Mouse (Mus musculus) CD4-positive, CD25-positive, alpha-beta regulatory T cell, adult 4 months (primary cell): ENCODE measurements around the gene Nanog. TPM values are rescaled to one million over a fixed set of nuclear protein-coding genes. Genes with fewer than 3 reads are reported as not detected.

Experiments used
- ATAC-seq: one replicate; pipeline ENCODE4 v1.8.0; 2017
- polyA plus RNA-seq, 2 experiments: library from polyadenylated mRNA; unstranded; fragments of 100-300 nt; shearing (Covaris generic); gene quantifications; one replicate each; pipeline ENCODE4 v1.2.1; 2017

Gene Nanog
- polyA plus RNA-seq, 2 experiments from 2014 or later: 0.22 TPM; not detected in 1

DNA sequence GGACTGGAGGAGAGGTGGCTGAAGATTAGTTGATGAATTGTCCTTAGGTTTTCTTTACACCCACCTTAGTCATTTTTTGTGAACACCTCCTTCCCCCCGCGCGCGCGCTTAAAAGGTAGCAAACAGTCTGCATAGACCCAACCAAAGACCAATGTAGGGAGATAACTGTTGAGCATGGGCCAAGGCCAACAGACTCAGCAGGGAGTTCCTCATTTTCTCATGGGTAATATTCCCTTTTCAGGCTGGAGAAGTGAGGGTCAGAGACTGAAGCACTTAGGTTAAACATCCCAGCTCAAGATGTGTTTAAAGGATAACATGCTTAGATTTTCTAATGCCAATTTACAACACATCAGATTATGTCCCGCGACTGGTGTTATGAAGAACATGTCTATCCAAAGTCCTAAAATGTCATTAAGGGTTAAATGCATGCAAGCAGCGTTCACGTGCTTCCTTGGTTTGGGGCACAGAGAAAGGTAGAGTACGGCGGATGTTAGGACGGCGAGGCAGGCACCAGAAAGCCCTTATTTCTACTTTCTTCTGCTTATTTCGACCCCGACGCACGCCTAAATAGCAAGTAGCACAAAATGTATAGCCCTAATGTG lies 56.7 kb downstream of the Nanog start:
- ATAC-seq: peak; percentile 50

Other genes starting within 250 kb of the Nanog start
- under 1 TPM in 1 of 2 experiments, not detected in 1; 0.17 TPM for gene Rimklb, start 208.7 kb upstream of the Nanog start, polyA plus RNA-seq
- not detected for gene Mfap5, start 201.6 kb upstream of the Nanog start, polyA plus RNA-seq
- gene Aicda, start 153.7 kb upstream of the Nanog start, polyA plus RNA-seq: 1 to 10 TPM in 1 of 2 experiments, under 1 TPM in 1; 0.66 to 1.6 TPM
- gene Apobec1, start 105.0 kb upstream of the Nanog start, polyA plus RNA-seq: 10 to 100 TPM; 24.3 to 35.4 TPM
- not detected for gene Gdf3, start 97.4 kb upstream of the Nanog start, polyA plus RNA-seq
- not detected for gene Dppa3, start 81.1 kb upstream of the Nanog start, polyA plus RNA-seq
- 100 to 1,000 TPM; 103 to 138 TPM for gene Slc2a3, start 94.2 kb downstream of the Nanog start, polyA plus RNA-seq
- gene Foxj2, start 112.4 kb downstream of the Nanog start, polyA plus RNA-seq: 1 to 10 TPM; 8.5 to 9.2 TPM
- gene C3ar1, start 148.7 kb downstream of the Nanog start, polyA plus RNA-seq: under 1 TPM; 0.18 to 0.27 TPM
- 10 to 100 TPM; 63.7 to 80.3 TPM for gene Necap1, start 167.0 kb downstream of the Nanog start, polyA plus RNA-seq
- 1 to 10 TPM in 1 of 2 experiments, under 1 TPM in 1; 0.82 to 1.3 TPM for gene Clec4a1, start 214.4 kb downstream of the Nanog start, polyA plus RNA-seq
- under 1 TPM in 1 of 2 experiments, not detected in 1; 0.56 TPM for gene Clec4a3, start 245.0 kb downstream of the Nanog start, polyA plus RNA-seq